Mouse (Mus musculus) embryo, embryonic 10 days (tissue): ENCODE measurements around the gene H2-T3.
"Not testable (repeated sequence)": the region's sequence is repeated elsewhere in the genome, so short reads cannot be mapped to it uniquely, and the experiment has no call there.

Source experiments
- DNase-seq: peaks from one replicate; pipeline ENCODE4 v3.0.0-alpha.2; 2015; ENCODE audit warnings: low spot score

H2-T3 gene

GRCm38 (mm10) chr17:36190169-36190507, at the start of gene H2-T3:
Gene H2-T3, minus strand, starts transcription at chr17:36190287.
- DNase-seq, result no peak

GRCm38 (mm10) chr17:36237321-36237921, 47.3 kb upstream of the H2-T3 start:
- DNase-seq, result no peak

GRCm38 (mm10) chr17:36235300-36235699, 45.2 kb upstream of the H2-T3 start:
- not testable (repeated sequence) for DNase-seq

- no peak for DNase-seq
Observed at GRCm38 (mm10) chr17:36233572-36233971, 43.5 kb upstream of the H2-T3 start.

GRCm38 (mm10) chr17:36231318-36231717, 41.2 kb upstream of the H2-T3 start:
- DNase-seq, result peak; percentile 91

GRCm38 (mm10) chr17:36229046-36229445, 39.0 kb upstream of the H2-T3 start:
- DNase-seq, result no peak

- DNase-seq, result peak; percentile 61
Observed at GRCm38 (mm10) chr17:36226921-36227320, 36.8 kb upstream of the H2-T3 start.

GRCm38 (mm10) chr17:36225231-36225824, 35.2 kb upstream of the H2-T3 start:
- no peak for DNase-seq

GRCm38 (mm10) chr17:36224451-36224850, 34.4 kb upstream of the H2-T3 start:
- no peak for DNase-seq

- no peak for DNase-seq
Observed at GRCm38 (mm10) chr17:36218594-36219155, 28.6 kb upstream of the H2-T3 start.

- no peak for DNase-seq
Observed at GRCm38 (mm10) chr17:36215586-36215985, 25.5 kb upstream of the H2-T3 start.

- DNase-seq, result no peak
Observed at GRCm38 (mm10) chr17:36206846-36207245, 16.8 kb upstream of the H2-T3 start.

GRCm38 (mm10) chr17:36205862-36206261, 15.8 kb upstream of the H2-T3 start:
- DNase-seq, result peak; percentile 39

GRCm38 (mm10) chr17:36205456-36205855, 15.4 kb upstream of the H2-T3 start:
- peak; percentile 20 for DNase-seq

- no peak for DNase-seq
Observed at GRCm38 (mm10) chr17:36201851-36202250, 11.8 kb upstream of the H2-T3 start.

- DNase-seq, result peak; percentile 47
Observed at GRCm38 (mm10) chr17:36198317-36198716, 8.2 kb upstream of the H2-T3 start.

- DNase-seq, result no peak
Observed at GRCm38 (mm10) chr17:36194471-36194870, 4.4 kb upstream of the H2-T3 start.

GRCm38 (mm10) chr17:36193546-36194141, 3.6 kb upstream of the H2-T3 start:
- peak; percentile 93 for DNase-seq

- no peak for DNase-seq
Observed at GRCm38 (mm10) chr17:36192371-36192770, 2.3 kb upstream of the H2-T3 start.

GRCm38 (mm10) chr17:36189491-36190168, 457 bp downstream of the H2-T3 start:
- DNase-seq, result no peak

- no peak for DNase-seq
Observed at GRCm38 (mm10) chr17:36187540-36187939, 2.5 kb downstream of the H2-T3 start.

- no peak for DNase-seq
Observed at GRCm38 (mm10) chr17:36182212-36182611, 7.9 kb downstream of the H2-T3 start.

GRCm38 (mm10) chr17:36179446-36179845, 10.6 kb downstream of the H2-T3 start:
- not testable (repeated sequence) for DNase-seq
